Mouse (Mus musculus) MEL (cell line): Measurements from ENCODE around the gene Filip1l.

Experiments
- BHLHE40 ChIP-seq: IDR thresholded peaks from 2 replicates; pipeline ENCODE4 v1.6.1; 2012; ENCODE audit warnings: low read depth, mild to moderate bottlenecking, inconsistent platforms, low read length, improper control_type of control experiment, borderline replicate concordance
- CHD2 ChIP-seq: IDR thresholded peaks from 2 replicates; pipeline ENCODE4 v1.6.1; 2011; ENCODE audit warnings: low read length, improper control_type of control experiment
- CTCF ChIP-seq, 3 experiments: IDR thresholded peaks in 2 of 3; conservative IDR thresholded peaks in 1 of 3; 2 replicates each; pipeline ENCODE4 v1.5.1; 2011 to 2012; ENCODE audit warnings: low read length in 3 of 3, low read depth in 2 of 3, mild to moderate bottlenecking in 2 of 3, improper control_type of control experiment in 1 of 3, inconsistent platforms in 1 of 3, mixed read lengths in 1 of 3, moderate library complexity in 1 of 3; ENCODE audit not compliant: control insufficient read depth in 1 of 3, insufficient read depth in 1 of 3, poor library complexity in 1 of 3, severe bottlenecking in 1 of 3
- POLR2A ChIP-seq, 2 experiments: IDR thresholded peaks; 2 replicates each; pipeline ENCODE4 v1.6.1; 2011 to 2012; ENCODE audit warnings: low read length in 2 of 2, mild to moderate bottlenecking in 2 of 2, control low read depth in 1 of 2, improper control_type of control experiment in 1 of 2, low read depth in 1 of 2, moderate library complexity in 1 of 2; ENCODE audit not compliant: control insufficient read depth in 1 of 2, insufficient read depth in 1 of 2, poor library complexity in 1 of 2
- SMC3 ChIP-seq: IDR thresholded peaks from 2 replicates; pipeline ENCODE4 v1.6.1; 2011; ENCODE audit warnings: low read depth, low read length, improper control_type of control experiment

- no peak for TF ChIP-seq POLR2A (IDR thresholded peaks at IDR 0.05; ENCODE audit: control insufficient read depth in 1 of 2, insufficient read depth in 1 of 2, low read depth in 1 of 2, low read length in 2 of 2, poor library complexity in 1 of 2)
- TF ChIP-seq SMC3, result no peak
- no peak for TF ChIP-seq CHD2
- TF ChIP-seq BHLHE40, result no peak
- TF ChIP-seq CTCF (IDR thresholded peaks at IDR 0.05 in 2 of 3, conservative IDR thresholded peaks at IDR 0.05 in 1 of 3; ENCODE audit: control insufficient read depth in 1 of 3, insufficient read depth in 1 of 3, low read depth in 2 of 3, low read length in 3 of 3, poor library complexity in 1 of 3, severe bottlenecking in 1 of 3), result no peak
These were observed 20.6 kb upstream of the Filip1l start for GRCm38 (mm10) chr16:57332301-57332700.
